Mouse (Mus musculus) c-Kit-positive CD71-positive TER-119-negative erythroid progenitor cells, embryonic 14.5 days (primary cell): ENCODE data around the gene Olfr742.

ENCODE experiments used
- DNase-seq: peaks from one replicate; pipeline ENCODE4 v3.0.0-alpha.2; 2013; ENCODE audit warnings: low read depth

The Olfr742 gene

GRCm38 (mm10) chr14:50503300-50503699, at the start of gene Olfr742:
Olfr742 (plus strand) TSS chr14:50503600.
- DNase-seq: no peak

GRCm38 (mm10) chr14:50472438-50472837, 31.0 kb upstream of the Olfr742 start, which contains the start of gene Olfr741:
Olfr741 (plus strand) TSS chr14:50472738.
- no peak for DNase-seq

- no peak for DNase-seq
These were observed 25.0 kb upstream of the Olfr742 start for GRCm38 (mm10) chr14:50478406-50478805.

- DNase-seq: no peak
These were observed 18.1 kb downstream of the Olfr742 start, which contains the start of gene Olfr743 for GRCm38 (mm10) chr14:50521539-50521938. Olfr743 (plus strand) TSS chr14:50521839.

- no peak for DNase-seq
These were observed 49.3 kb downstream of the Olfr742 start for GRCm38 (mm10) chr14:50552734-50553133.
